Mouse (Mus musculus) liver, postnatal 0 days (tissue): ENCODE measurements at regions not wholly inside any gene's neighbourhood (a gene's known extent, or its start where the extent isn't known, plus 50 kb on each side); places are given as distances from the start of the nearest gene placed in this dataset.

ENCODE experiments used
- CTCF ChIP-seq: sonication (generic); IDR thresholded peaks from 2 replicates; pipeline ENCODE4 v1.5.1; 2016; ENCODE audit warnings: antibody characterized with exemption, low read depth
- EP300 ChIP-seq: IDR thresholded peaks from 2 replicates; pipeline ENCODE4 v1.6.1; 2016; ENCODE audit warnings: antibody characterized with exemption, low read depth, mild to moderate bottlenecking

- TF ChIP-seq CTCF = no peak
- no peak for TF ChIP-seq EP300
Observed at GRCm38 (mm10) chr11:114233636-114234541, 167.0 kb upstream of the Sdk2 start.
